Mouse (Mus musculus) embryonic facial prominence, embryonic 12.5 days (tissue): ENCODE data around the gene Akap8l. TPM values are rescaled to one million over a fixed set of nuclear protein-coding genes. Genes with fewer than 3 reads are reported as not detected.

Experiments
- ATAC-seq: fragments of 200-750 bp; cut with Nextera tagmentation; 2 replicates; pipeline ENCODE4 v1.8.0; 2017; ENCODE audit not compliant: insufficient number of reproducible peaks, insufficient read depth, low FRiP score, low TSS enrichment
- H3K27ac ChIP-seq: fragments of 300-500 bp; sonication (generic); 2 replicates; pipeline ENCODE4 v1.5.1; 2016; ENCODE audit warnings: mild to moderate bottlenecking
- H3K27me3 ChIP-seq: fragments of 300-500 bp; sonication (generic); 2 replicates; pipeline ENCODE4 v1.6.1; 2016; ENCODE audit warnings: mild to moderate bottlenecking, moderate library complexity
- H3K36me3 ChIP-seq: fragments of 300-500 bp; sonication (generic); 2 replicates; pipeline ENCODE4 v1.6.1; 2016; ENCODE audit warnings: mild to moderate bottlenecking
- H3K4me1 ChIP-seq: fragments of 300-500 bp; sonication (generic); 2 replicates; pipeline ENCODE4 v1.6.1; 2016
- H3K4me2 ChIP-seq: fragments of 300-500 bp; sonication (generic); replicated peaks from 2 replicates; pipeline ENCODE4 v1.6.1; 2016; ENCODE audit warnings: mild to moderate bottlenecking, moderate library complexity
- H3K4me3 ChIP-seq: fragments of 300-500 bp; sonication (generic); 2 replicates; pipeline ENCODE4 v1.5.1; 2016; ENCODE audit warnings: mild to moderate bottlenecking
- H3K9ac ChIP-seq: fragments of 300-500 bp; sonication (generic); 2 replicates; pipeline ENCODE4 v1.6.1; 2016; ENCODE audit warnings: mild to moderate bottlenecking, moderate library complexity
- H3K9me3 ChIP-seq: fragments of 300-500 bp; sonication (generic); 2 replicates; pipeline ENCODE4 v1.6.1; 2016; ENCODE audit warnings: mild to moderate bottlenecking, moderate library complexity
- WGBS: fragments of 180-500 bp; shearing (Covaris S2); methylation state at CpG from one replicate; pipeline ENCODE4 v1.1.7; 2016; 5-methylcytosine and 5-hydroxymethylcytosine counted together
- polyA plus RNA-seq: library from polyadenylated mRNA; unstranded; fragments of >200 nt; fragmentation: Nextera tagmentation; extraction: Ambion mirVana; gene quantifications from 2 replicates; pipeline ENCODE4 v1.2.1, GENCODE M21; 2016

Gene Akap8l
- polyA plus RNA-seq, 1 experiment from 2014 or later: 107 TPM

- H3K4me1 ChIP-seq: no peaks in the 10 kb centered on the region
- no peak overlapping the region for H3K4me2 ChIP-seq
- no peak overlapping the region for H3K9ac ChIP-seq
- no peak overlapping the region for H3K4me3 ChIP-seq
- H3K36me3 ChIP-seq: peaks cover 51% of the 10 kb centered on the region
- WGBS: 81% methylated on average over 1 of the region's 1 CpGs
- H3K27me3 ChIP-seq: no peaks in the 10 kb centered on the region
- ATAC-seq: no peak
- H3K27ac ChIP-seq: no peak overlapping the region
- H3K9me3 ChIP-seq: no peaks in the 10 kb centered on the region
Observed at GRCm38 (mm10) chr17:32340110-32340509, 10.3 kb downstream of the Akap8l start.

GRCm38 (mm10) chr17:32335869-32336268 is 14.5 kb downstream of the Akap8l start:
- ATAC-seq: no peak
- no peaks in the 10 kb centered on the region for H3K4me1 ChIP-seq
- no peak overlapping the region for H3K9ac ChIP-seq
- no peak overlapping the region for H3K4me3 ChIP-seq
- 77% methylated on average over 2 of the region's 2 CpGs for WGBS
- H3K9me3 ChIP-seq: no peaks in the 10 kb centered on the region
- no peak overlapping the region for H3K27ac ChIP-seq
- no peaks in the 10 kb centered on the region for H3K27me3 ChIP-seq
- no peak overlapping the region for H3K4me2 ChIP-seq
- H3K36me3 ChIP-seq: peaks cover 76% of the 10 kb centered on the region

- no peaks in the 10 kb centered on the region for H3K4me1 ChIP-seq
- WGBS: 92% methylated on average over 12 of the region's 12 CpGs
- H3K27ac ChIP-seq: no peak overlapping the region
- ATAC-seq: no peak
- no peaks in the 10 kb centered on the region for H3K27me3 ChIP-seq
- no peaks in the 10 kb centered on the region for H3K9me3 ChIP-seq
- no peak overlapping the region for H3K9ac ChIP-seq
- H3K36me3 ChIP-seq: peaks cover 77% of the 10 kb centered on the region
- H3K4me2 ChIP-seq: no peak overlapping the region
- H3K4me3 ChIP-seq: no peak overlapping the region
Observed at GRCm38 (mm10) chr17:32334921-32335320, 15.5 kb downstream of the Akap8l start.

GRCm38 (mm10) chr17:32333675-32334303 is 16.6 kb downstream of the Akap8l start:
- H3K9ac ChIP-seq: no peak overlapping the region; the same call in 1 of the 2 replicates
- peak; percentile 68; the same call in 1 of the 2 replicates for ATAC-seq
- 87% methylated on average over 31 of the region's 31 CpGs for WGBS

GRCm38 (mm10) chr17:32327501-32327900 is 22.9 kb downstream of the Akap8l start:
- H3K9me3 ChIP-seq: no peaks in the 10 kb centered on the region
- H3K4me1 ChIP-seq: peaks cover 2% of the 10 kb centered on the region; the same call in 1 of the 2 replicates
- ATAC-seq: no peak
- no peaks in the 10 kb centered on the region for H3K27me3 ChIP-seq
- H3K4me2 ChIP-seq: no peak overlapping the region
- peaks cover 52% of the 10 kb centered on the region for H3K36me3 ChIP-seq
- H3K9ac ChIP-seq: no peak overlapping the region
- no peak overlapping the region for H3K4me3 ChIP-seq
- H3K27ac ChIP-seq: no peak overlapping the region

More at GRCm38 (mm10) chr17:32333675-32334303, 16.6 kb downstream of the Akap8l start:
- Histone ChIP-seq H3K4me1 (no peaks in the 10 kb centered on the region), H3K4me3 (no peak overlapping the region), H3K4me2 (no peak overlapping the region), H3K36me3 (peaks cover 84% of the 10 kb centered on the region), H3K27ac (no peak overlapping the region), H3K9me3 (no peaks in the 10 kb centered on the region), H3K27me3 (no peaks in the 10 kb centered on the region)

- no peaks in the 10 kb centered on the region for H3K9me3 ChIP-seq
- H3K4me1 ChIP-seq: peaks cover 18% of the 10 kb centered on the region
- H3K4me2 ChIP-seq: no peak overlapping the region
- no peak overlapping the region for H3K9ac ChIP-seq
- WGBS: 85% methylated on average over 1 of the region's 1 CpGs
- no peak overlapping the region for H3K4me3 ChIP-seq
- H3K27me3 ChIP-seq: no peaks in the 10 kb centered on the region
- ATAC-seq: no peak
- H3K27ac ChIP-seq: no peak overlapping the region
- H3K36me3 ChIP-seq: peaks cover 30% of the 10 kb centered on the region
Observed at GRCm38 (mm10) chr17:32322809-32323208, 27.6 kb downstream of the Akap8l start.

GRCm38 (mm10) chr17:32321836-32322235 is 28.6 kb downstream of the Akap8l start:
- peak overlapping the region; percentile 77 for H3K9ac ChIP-seq
- H3K27me3 ChIP-seq: no peaks in the 10 kb centered on the region
- H3K4me1 ChIP-seq: peaks cover 18% of the 10 kb centered on the region
- peak overlapping the region; percentile 91 for H3K27ac ChIP-seq
- ATAC-seq: no peak
- H3K36me3 ChIP-seq: peaks cover 34% of the 10 kb centered on the region
- peak overlapping the region; percentile 89 for H3K4me2 ChIP-seq
- peak overlapping the region; percentile 78 for H3K4me3 ChIP-seq
- H3K9me3 ChIP-seq: no peaks in the 10 kb centered on the region
- 22% methylated on average over 6 of the region's 6 CpGs for WGBS

- peak; percentile 57 for ATAC-seq
- Histone ChIP-seq H3K9ac (peak overlapping the region; percentile 77), H3K36me3 (peaks cover 37% of the 10 kb centered on the region), H3K4me3 (peak overlapping the region; percentile 78), H3K4me1 (peaks cover 18% of the 10 kb centered on the region), H3K4me2 (peak overlapping the region; percentile 89), H3K27me3 (no peaks in the 10 kb centered on the region), H3K27ac (peak overlapping the region; percentile 91), H3K9me3 (no peaks in the 10 kb centered on the region)
- WGBS: under 1% methylated on average over 23 of the region's 23 CpGs
Observed at GRCm38 (mm10) chr17:32321390-32321734, 29.0 kb downstream of the Akap8l start.

GRCm38 (mm10) chr17:32320597-32321389 is 29.6 kb downstream of the Akap8l start, which contains the start of gene Akap8:
Gene Akap8, minus strand, starts transcription at chr17:32321238.
- Histone ChIP-seq H3K27ac (peak within 1 kb of the TSS; percentile 94), H3K36me3 (peaks cover 37% of the 10 kb centered on the region)
- ATAC-seq: peak; percentile 99

GRCm38 (mm10) chr17:32319950-32320349 is 30.5 kb downstream of the Akap8l start:
- peak overlapping the region; percentile 78 for H3K4me3 ChIP-seq
- H3K27me3 ChIP-seq: no peaks in the 10 kb centered on the region
- peaks cover 18% of the 10 kb centered on the region for H3K4me1 ChIP-seq
- no peaks in the 10 kb centered on the region for H3K9me3 ChIP-seq
- no peak for ATAC-seq
- 1% methylated on average over 7 of the region's 7 CpGs for WGBS
- H3K27ac ChIP-seq: peak overlapping the region; percentile 94
- peaks cover 44% of the 10 kb centered on the region for H3K36me3 ChIP-seq
- H3K4me2 ChIP-seq: peak overlapping the region; percentile 89
- peak overlapping the region; percentile 86 for H3K9ac ChIP-seq

More at GRCm38 (mm10) chr17:32320597-32321389, 29.6 kb downstream of the Akap8l start, which contains the start of gene Akap8:
- Histone ChIP-seq H3K4me3 (peak within 1 kb of the TSS; percentile 78), H3K27me3 (no peaks in the 10 kb centered on the region), H3K9ac (peak within 1 kb of the TSS; percentile 86), H3K9me3 (no peaks in the 10 kb centered on the region), H3K4me2 (peak within 1 kb of the TSS; percentile 89), H3K4me1 (peaks cover 18% of the 10 kb centered on the region)
- under 1% methylated on average over 82 of the region's 83 CpGs for WGBS

- WGBS: 89% methylated on average over 3 of the region's 3 CpGs
- peaks cover 58% of the 10 kb centered on the region for H3K36me3 ChIP-seq
- peaks cover 18% of the 10 kb centered on the region for H3K4me1 ChIP-seq
- H3K27ac ChIP-seq: no peak overlapping the region
- no peak for ATAC-seq
- H3K9me3 ChIP-seq: no peaks in the 10 kb centered on the region
- H3K4me3 ChIP-seq: no peak overlapping the region
- H3K9ac ChIP-seq: no peak overlapping the region
- H3K27me3 ChIP-seq: no peaks in the 10 kb centered on the region
- no peak overlapping the region for H3K4me2 ChIP-seq
Observed at GRCm38 (mm10) chr17:32317708-32318107, 32.7 kb downstream of the Akap8l start.

GRCm38 (mm10) chr17:32317032-32317431 is 33.4 kb downstream of the Akap8l start:
- H3K27me3 ChIP-seq: no peaks in the 10 kb centered on the region
- WGBS: 93% methylated on average over 8 of the region's 8 CpGs
- H3K4me3 ChIP-seq: no peak overlapping the region
- peaks cover 65% of the 10 kb centered on the region for H3K36me3 ChIP-seq
- H3K27ac ChIP-seq: no peak overlapping the region
- peaks cover 12% of the 10 kb centered on the region for H3K4me1 ChIP-seq
- H3K4me2 ChIP-seq: no peak overlapping the region
- no peak for ATAC-seq
- no peaks in the 10 kb centered on the region for H3K9me3 ChIP-seq
- H3K9ac ChIP-seq: no peak overlapping the region
